8 mouse cellular contexts compared by ENCODE assay signal in genomic region chr10:90577099-90577461, GRCm38 (mm10).
A peak's percentile ranks its signal among the peaks of the same experiment; 100 is the strongest.
DNase-seq lines count a peak whose midpoint lies in the region; ATAC-seq lines count a peak whose summit lies in the region.

No protein-coding gene starts in this region.

- H3K4me3 ChIP-seq in kidney, embryonic 16.5 days (ENCODE audit: low read length), result peak overlapping the region; percentile 36
- H3K4me3 ChIP-seq in embryonic facial prominence, embryonic 13.5 days, result no peak overlapping the region
- peak overlapping the region; percentile 49 for H3K4me3 ChIP-seq in forebrain, embryonic 16.5 days (replicated peaks; ENCODE audit: low read length)
- H3K4me3 ChIP-seq in midbrain, embryonic 14.5 days (replicated peaks; ENCODE audit: low read depth, low read length), result peak overlapping the region; percentile 38

- H3K9ac ChIP-seq in kidney, embryonic 16.5 days (replicated peaks; ENCODE audit: low read length), result 0 out of 2 replicates have a peak overlapping the region, but pooled peaks have one; percentile 3
- no peak overlapping the region for H3K9ac ChIP-seq in embryonic facial prominence, embryonic 13.5 days
- peak overlapping the region; percentile 59 for H3K9ac ChIP-seq in forebrain, embryonic 16.5 days (replicated peaks; ENCODE audit: low read depth, low read length)
- H3K9ac ChIP-seq in midbrain, embryonic 14.5 days (replicated peaks; ENCODE audit: low read length), result peak overlapping the region; percentile 71

- 0 out of 2 replicates have a peak, but pooled peaks cover 7% of the 10 kb centered on the region for H3K4me1 ChIP-seq in kidney, embryonic 16.5 days (ENCODE audit: insufficient read depth, low read length)
- 0 out of 2 replicates have a peak, but pooled peaks cover 5% of the 10 kb centered on the region for H3K4me1 ChIP-seq in embryonic facial prominence, embryonic 13.5 days
- peaks cover 6% of the 10 kb centered on the region for H3K4me1 ChIP-seq in forebrain, embryonic 16.5 days (replicated peaks; ENCODE audit: control insufficient read depth, insufficient read depth, low read length)
- H3K4me1 ChIP-seq in midbrain, embryonic 14.5 days (ENCODE audit: control insufficient read depth, insufficient read depth, low read length), result peaks cover 7% of the 10 kb centered on the region; the same call in 1 of the 2 replicates

- ATAC-seq in kidney, embryonic 16.5 days (ENCODE audit: low FRiP score, low TSS enrichment), result no peak
- ATAC-seq in embryonic facial prominence, embryonic 13.5 days (ENCODE audit: insufficient number of reproducible peaks, insufficient read depth, low FRiP score, low TSS enrichment, low read depth), result no peak
- peak; percentile 37 for ATAC-seq in forebrain, embryonic 16.5 days
- ATAC-seq in midbrain, embryonic 14.5 days (ENCODE audit: low FRiP score, low TSS enrichment), result no peak; the same call in 1 of the 2 replicates
- ATAC-seq in megakaryocyte-erythroid progenitor cell, adult 5-6 weeks (replicated peaks; ENCODE audit: low FRiP score, low TSS enrichment, poor library complexity, severe bottlenecking), result no peak

- no peaks in the 10 kb centered on the region for H3K27me3 ChIP-seq in kidney, embryonic 16.5 days (ENCODE audit: insufficient read depth, low read length)
- peaks cover 5% of the 10 kb centered on the region; the same call in 1 of the 2 replicates for H3K27me3 ChIP-seq in embryonic facial prominence, embryonic 13.5 days
- H3K27me3 ChIP-seq in forebrain, embryonic 16.5 days (replicated peaks; ENCODE audit: control insufficient read depth, insufficient read depth, low read length), result no peaks in the 10 kb centered on the region
- H3K27me3 ChIP-seq in midbrain, embryonic 14.5 days (ENCODE audit: control insufficient read depth, insufficient read depth, low read length), result no peaks in the 10 kb centered on the region

- peak overlapping the region; percentile 62 for H3K4me2 ChIP-seq in kidney, embryonic 16.5 days (replicated peaks; ENCODE audit: low read depth, low read length)
- H3K4me2 ChIP-seq in embryonic facial prominence, embryonic 13.5 days, result peak overlapping the region; percentile 50
- peak overlapping the region; percentile 61 for H3K4me2 ChIP-seq in forebrain, embryonic 16.5 days (ENCODE audit: low read length)
- H3K4me2 ChIP-seq in midbrain, embryonic 14.5 days (ENCODE audit: low read length), result peak overlapping the region; percentile 72

- WGBS in kidney, embryonic 16.5 days, result 54% methylated on average over 6 of the region's 6 CpGs
- WGBS in embryonic facial prominence, embryonic 13.5 days, result 71% methylated on average over 6 of the region's 6 CpGs
- 15% methylated on average over 6 of the region's 6 CpGs for WGBS in forebrain, embryonic 16.5 days
- WGBS in midbrain, embryonic 14.5 days, result 27% methylated on average over 6 of the region's 6 CpGs

- no peaks in the 10 kb centered on the region for H3K36me3 ChIP-seq in kidney, embryonic 16.5 days (ENCODE audit: insufficient read depth, low read length)
- no peaks in the 10 kb centered on the region for H3K36me3 ChIP-seq in embryonic facial prominence, embryonic 13.5 days
- H3K36me3 ChIP-seq in forebrain, embryonic 16.5 days (ENCODE audit: control insufficient read depth, insufficient read depth), result no peaks in the 10 kb centered on the region
- H3K36me3 ChIP-seq in midbrain, embryonic 14.5 days (ENCODE audit: control insufficient read depth, insufficient read depth, low read length), result no peaks in the 10 kb centered on the region

- H3K27ac ChIP-seq in kidney, embryonic 16.5 days (ENCODE audit: low read length), result no peak overlapping the region
- H3K27ac ChIP-seq in embryonic facial prominence, embryonic 13.5 days, result no peak overlapping the region
- peak overlapping the region; percentile 85 for H3K27ac ChIP-seq in forebrain, embryonic 16.5 days (ENCODE audit: low read length)
- peak overlapping the region; percentile 93 for H3K27ac ChIP-seq in midbrain, embryonic 14.5 days (replicated peaks; ENCODE audit: low read depth, low read length)

- no peaks in the 10 kb centered on the region for H3K9me3 ChIP-seq in kidney, embryonic 16.5 days (ENCODE audit: low read length)
- H3K9me3 ChIP-seq in embryonic facial prominence, embryonic 13.5 days, result no peaks in the 10 kb centered on the region
- H3K9me3 ChIP-seq in forebrain, embryonic 16.5 days (ENCODE audit: control insufficient read depth, low read length), result no peaks in the 10 kb centered on the region
- H3K9me3 ChIP-seq in midbrain, embryonic 14.5 days (ENCODE audit: control insufficient read depth, low read length), result no peaks in the 10 kb centered on the region

- DNase-seq in kidney, postnatal 4 days, result no peak
- DNase-seq in midbrain, embryonic 14.5 days, result peak; percentile 66
- DNase-seq in gastrocnemius, adult 18-20 months (ENCODE audit: low spot score), result no peak
- DNase-seq in cerebellum, postnatal 14 days, result no peak

Comparison
In these comparisons a context has a peak if more than half of its experiments do, and no peak if none do; other contexts are left out.
1. H3K27ac ChIP-seq: peak in forebrain, embryonic 16.5 days (single experiment) and midbrain, embryonic 14.5 days (single experiment); none in kidney, embryonic 16.5 days (single experiment) and embryonic facial prominence, embryonic 13.5 days (single experiment).
2. Peak in every context shown above with its lines, with median percentiles within 50 percentile points of each other: H3K4me2 ChIP-seq.